Mouse (Mus musculus) heart, postnatal 0 days (tissue): ENCODE measurements around the gene Isyna1.

Experiments used
- CTCF ChIP-seq: IDR thresholded peaks from 2 replicates; pipeline ENCODE4 v1.5.1; 2016; ENCODE audit warnings: antibody characterized with exemption, control low read depth, low read depth
- EP300 ChIP-seq: IDR thresholded peaks from 2 replicates; pipeline ENCODE4 v1.6.1; 2016; ENCODE audit warnings: antibody characterized with exemption, low read depth

- TF ChIP-seq CTCF (no peak; the same call in 1 of the 2 replicates), EP300 (no peak)
These were observed 23.2 kb upstream of the Isyna1 start for GRCm38 (mm10) chr8:70570990-70571389.
